In genomic region chr1:72283992-72284485, GRCm38 (mm10) we compare ENCODE assay signal across 8 mouse cellular contexts. TPM values are rescaled to one million over a fixed set of nuclear protein-coding genes. Genes with fewer than 3 reads are reported as not detected.
DNase-seq lines count a peak whose midpoint lies in the region; ATAC-seq and TF ChIP-seq lines count a peak whose summit lies in the region.

Pecr (minus strand) TSS chr1:72284314.
Tmem169 (plus strand) TSS chr1:72284369.

- no peak for TF ChIP-seq CTCF in MEL (IDR thresholded peaks at IDR 0.05 in 2 of 3, conservative IDR thresholded peaks at IDR 0.05 in 1 of 3; ENCODE audit: control insufficient read depth in 1 of 3, insufficient read depth in 1 of 3, low read depth in 2 of 3, low read length in 3 of 3, poor library complexity in 1 of 3, severe bottlenecking in 1 of 3)
- TF ChIP-seq CTCF in cerebellum, adult 2 months (IDR thresholded peaks at IDR 0.05; ENCODE audit: borderline replicate concordance, insufficient read depth, low read depth, low read length), result no peak
- TF ChIP-seq CTCF in lung, postnatal 0 days (IDR thresholded peaks at IDR 0.05), result peak; percentile 49

- TF ChIP-seq EP300 in MEL (IDR thresholded peaks at IDR 0.05; ENCODE audit: low read depth in 1 of 2, low read length in 2 of 2), result no peak
- TF ChIP-seq EP300 in lung, postnatal 0 days (IDR thresholded peaks at IDR 0.05), result no peak

- peak within 1 kb of the TSS; percentile 92 for H3K4me2 ChIP-seq in lung, postnatal 0 days (replicated peaks; ENCODE audit: low read depth, low read length)

- H3K79me2 ChIP-seq in MEL (ENCODE audit: control insufficient read depth, insufficient read depth, low read length, poor library complexity), result no peaks in the 10 kb centered on the region; the same call in 1 of the 2 replicates

- TF ChIP-seq RAD21 in MEL (IDR thresholded peaks at IDR 0.05; ENCODE audit: low read depth, low read length), result no peak

- peaks cover 0 to 7% of the 10 kb centered on the region in 2 experiments; a peak in 2 of 4 replicates for H3K36me3 ChIP-seq in MEL (ENCODE audit: control insufficient read depth in 1 of 2, insufficient read depth in 2 of 2, low read length in 2 of 2)
- H3K36me3 ChIP-seq in hindbrain, embryonic 10.5 days, result no peaks in the 10 kb centered on the region
- no peaks in the 10 kb centered on the region for H3K36me3 ChIP-seq in lung, postnatal 0 days (ENCODE audit: insufficient read depth, low read length)

- peak; percentile 52 to 81; a peak in 3 of 4 replicates for TF ChIP-seq POLR2A in MEL (IDR thresholded peaks at IDR 0.05; ENCODE audit: control insufficient read depth in 1 of 2, insufficient read depth in 1 of 2, low read depth in 1 of 2, low read length in 2 of 2, poor library complexity in 1 of 2)
- peak; percentile 90; the same call in 1 of the 2 replicates for TF ChIP-seq POLR2A in cerebellum, adult 2 months (IDR thresholded peaks at IDR 0.05; ENCODE audit: borderline replicate concordance, insufficient read depth, low read length)

- peaks cover 0 to 7% of the 10 kb centered on the region in 2 experiments; a peak in 2 of 4 replicates for H3K4me1 ChIP-seq in MEL (ENCODE audit: control insufficient read depth in 1 of 2, insufficient read depth in 2 of 2, low read length in 2 of 2)
- no peaks in the 10 kb centered on the region; the same call in 1 of the 2 replicates for H3K4me1 ChIP-seq in cerebellum, adult 2 months (ENCODE audit: control insufficient read depth, insufficient read depth, low read length)
- peaks cover 35% of the 10 kb centered on the region for H3K4me1 ChIP-seq in hindbrain, embryonic 10.5 days (replicated peaks)
- no peaks in the 10 kb centered on the region for H3K4me1 ChIP-seq in lung, postnatal 0 days (ENCODE audit: insufficient read depth, low read depth, low read length)

- peaks cover 3 to 6% of the 10 kb centered on the region in 2 experiments; a peak in 3 of 4 replicates for H3K27me3 ChIP-seq in MEL (ENCODE audit: control insufficient read depth in 1 of 2, insufficient read depth in 2 of 2, low read length in 2 of 2)
- H3K27me3 ChIP-seq in cerebellum, adult 2 months (ENCODE audit: control insufficient read depth, insufficient read depth, low read length), result no peaks in the 10 kb centered on the region
- H3K27me3 ChIP-seq in hindbrain, embryonic 10.5 days (ENCODE audit: insufficient read depth, poor library complexity, severe bottlenecking), result peaks cover 10% of the 10 kb centered on the region
- 0 out of 2 replicates have a peak, but pooled peaks cover 3% of the 10 kb centered on the region for H3K27me3 ChIP-seq in lung, postnatal 0 days (replicated peaks; ENCODE audit: insufficient read depth, low read length)

- H3K9me3 ChIP-seq in MEL (replicated peaks; ENCODE audit: insufficient read depth, low read length), result no peaks in the 10 kb centered on the region
- H3K9me3 ChIP-seq in hindbrain, embryonic 10.5 days, result no peaks in the 10 kb centered on the region
- no peaks in the 10 kb centered on the region for H3K9me3 ChIP-seq in lung, postnatal 0 days (ENCODE audit: low read length)

- peak; percentile 100 for ATAC-seq in lung, postnatal 0 days

- DNase-seq in MEL (ENCODE audit: low read depth, low spot score), result peak; percentile 93
- peak; percentile 94 to 96 for DNase-seq in cerebellum, adult 2 months
- DNase-seq in forelimb bud, embryonic 11.5 days (ENCODE audit: low read depth, low spot score), result peak; percentile 92
- peak; percentile 95 for DNase-seq in hindbrain, embryonic 10.5 days (ENCODE audit: low spot score)
- DNase-seq in layer of hippocampus, adult 9-11 months, result peak; percentile 95
- peak; percentile 97 for DNase-seq in lung, postnatal 0 days (ENCODE audit: low spot score)
- DNase-seq in ovary, postnatal 14 days (ENCODE audit: low spot score), result peak; percentile 90
- DNase-seq in thymus, postnatal 14 days, result peak; percentile 84

- no peak within 1 kb of the TSS for H3K27ac ChIP-seq in MEL (ENCODE audit: control insufficient read depth, low read depth, low read length)
- H3K27ac ChIP-seq in cerebellum, adult 2 months (ENCODE audit: insufficient read depth, low read length), result peak within 1 kb of the TSS; percentile 80
- peak within 1 kb of the TSS; percentile 87 for H3K27ac ChIP-seq in hindbrain, embryonic 10.5 days
- H3K27ac ChIP-seq in lung, postnatal 0 days (ENCODE audit: low read length), result 0 out of 2 replicates have a peak within 1 kb of the TSS, but pooled peaks have one; percentile 27

- H3K9ac ChIP-seq in MEL (ENCODE audit: control insufficient read depth, low read depth, low read length, poor library complexity, severe bottlenecking), result peak within 1 kb of the TSS; percentile 80
- peak within 1 kb of the TSS; percentile 55; the same call in 1 of the 2 replicates for H3K9ac ChIP-seq in lung, postnatal 0 days (replicated peaks; ENCODE audit: low read depth)

- H3K4me3 ChIP-seq in MEL (ENCODE audit: control insufficient read depth in 1 of 2, insufficient read depth in 1 of 2, low read depth in 2 of 2, low read length in 2 of 2), result peak within 1 kb of the TSS; percentile 63 to 70
- peak within 1 kb of the TSS; percentile 99 for H3K4me3 ChIP-seq in cerebellum, adult 2 months (replicated peaks; ENCODE audit: insufficient read depth, low read depth, low read length)
- peak within 1 kb of the TSS; percentile 70 for H3K4me3 ChIP-seq in hindbrain, embryonic 10.5 days
- peak within 1 kb of the TSS; percentile 52 for H3K4me3 ChIP-seq in lung, postnatal 0 days (ENCODE audit: low read depth, low read length)

- under 1% methylated on average over 30 of the region's 30 CpGs for WGBS in cerebellum, adult 2 months
- WGBS in hindbrain, embryonic 10.5 days, result under 1% methylated on average over 30 of the region's 30 CpGs
- WGBS in lung, postnatal 0 days, result 1% methylated on average over 30 of the region's 30 CpGs

TF ChIP-seq in MEL, 35 proteins besides CTCF, POLR2A, EP300 and RAD21:
- peak; percentile 99 for TF ChIP-seq MXI1 (IDR thresholded peaks at IDR 0.05; ENCODE audit: low read depth, low read length)
- TF ChIP-seq USF1 (IDR thresholded peaks at IDR 0.05; ENCODE audit: low read depth, low read length), result peak; percentile 92
- peak; percentile 93 for TF ChIP-seq MYC (IDR thresholded peaks at IDR 0.05; ENCODE audit: low read depth, low read length)
- peak; percentile 17; the same call in 1 of the 2 replicates for TF ChIP-seq HCFC1 (IDR thresholded peaks at IDR 0.05; ENCODE audit: low read depth, low read length)
- TF ChIP-seq POLR2AphosphoS2 (IDR thresholded peaks at IDR 0.05; ENCODE audit: low read length), result 0 out of 2 replicates have a peak, but pooled peaks have one; percentile 46
- TF ChIP-seq MYB (IDR thresholded peaks at IDR 0.05; ENCODE audit: low read depth, low read length), result no peak
- no peak for TF ChIP-seq BHLHE40 (IDR thresholded peaks at IDR 0.05; ENCODE audit: borderline replicate concordance, low read depth, low read length)
- TF ChIP-seq MAX (IDR thresholded peaks at IDR 0.05; ENCODE audit: low read length), result peak; percentile 100
- peak; percentile 84 for TF ChIP-seq SIN3A (IDR thresholded peaks at IDR 0.05; ENCODE audit: low read length)
- TF ChIP-seq NELFE (IDR thresholded peaks at IDR 0.05; ENCODE audit: low read depth, low read length), result peak; percentile 66
- no peak for TF ChIP-seq ZMIZ1 (IDR thresholded peaks at IDR 0.05; ENCODE audit: low read depth, low read length)
- TF ChIP-seq USF2 (IDR thresholded peaks at IDR 0.05; ENCODE audit: borderline replicate concordance in 1 of 2, insufficient read depth in 1 of 2, low read depth in 1 of 2, low read length in 2 of 2), result peak in 1 of 2 experiments; percentile 51; a peak in 1 of 4 replicates
- TF ChIP-seq TBP (IDR thresholded peaks at IDR 0.05; ENCODE audit: low read depth, low read length), result peak; percentile 85

RNA-seq across cellular contexts. Expression of gene Pecr, which starts in this region (rescaled TPM):
- 10.4 and 10.7 TPM in 2 replicates for total RNA-seq in MEL (2012; rRNA removed)
- polyA plus RNA-seq in MEL (2012; ENCODE audit: insufficient read depth in 1 of 2, insufficient read length in 2 of 2, low read depth in 1 of 2, low replicate concordance in 2 of 2, missing spikeins in 1 of 2), result 10 to 100 TPM in 1 of 2 experiments, not detected in 1; 15.5 TPM
- 6.2 and 6.8 TPM in 2 replicates for polyA plus RNA-seq in cerebellum, adult 2 months (2012; rRNA removed)
- 21.2 and 22.8 TPM in 2 replicates for polyA plus RNA-seq in hindbrain, embryonic 10.5 days (2016; fragmentation: Nextera tagmentation; extraction: Ambion mirVana)
- 11.1 and 12.0 TPM in 2 replicates for polyA plus RNA-seq in lung, postnatal 0 days (2015; fragmentation: Nextera tagmentation; extraction: Ambion mirVana)

RNA-seq across cellular contexts. Expression of gene Tmem169, which starts in this region (rescaled TPM):
- total RNA-seq in MEL (2012; rRNA removed), result not detected in 2 replicates
- polyA plus RNA-seq in MEL (2012; ENCODE audit: insufficient read depth in 1 of 2, insufficient read length in 2 of 2, low read depth in 1 of 2, low replicate concordance in 2 of 2, missing spikeins in 1 of 2), result under 1 TPM in 1 of 2 experiments, not detected in 1; 0.06 TPM
- 16.4 and 18.3 TPM in 2 replicates for polyA plus RNA-seq in cerebellum, adult 2 months (2012; rRNA removed)
- 9.3 and 17.4 TPM in 2 replicates for polyA plus RNA-seq in hindbrain, embryonic 10.5 days (2016; fragmentation: Nextera tagmentation; extraction: Ambion mirVana)
- polyA plus RNA-seq in lung, postnatal 0 days (2015; fragmentation: Nextera tagmentation; extraction: Ambion mirVana), result 0.07 and 0.10 TPM in 2 replicates
